Mouse (Mus musculus) CH12F3 (cell line): ENCODE data around the gene 1700037H04Rik.

ENCODE experiments used
- in situ Hi-C: fragments of 300-500 bp; cut with MboI; formaldehyde crosslinking; loops from 2 replicates; pipeline ENCODE4 v1.14.3; 2020; ENCODE audit warnings: low sequenced_read_pairs

Gene 1700037H04Rik

GRCm38 (mm10) chr2:131179246-131179886 lies 19.5 kb upstream of the 1700037H04Rik start:
- in situ Hi-C loops = no loop called here

DNA sequence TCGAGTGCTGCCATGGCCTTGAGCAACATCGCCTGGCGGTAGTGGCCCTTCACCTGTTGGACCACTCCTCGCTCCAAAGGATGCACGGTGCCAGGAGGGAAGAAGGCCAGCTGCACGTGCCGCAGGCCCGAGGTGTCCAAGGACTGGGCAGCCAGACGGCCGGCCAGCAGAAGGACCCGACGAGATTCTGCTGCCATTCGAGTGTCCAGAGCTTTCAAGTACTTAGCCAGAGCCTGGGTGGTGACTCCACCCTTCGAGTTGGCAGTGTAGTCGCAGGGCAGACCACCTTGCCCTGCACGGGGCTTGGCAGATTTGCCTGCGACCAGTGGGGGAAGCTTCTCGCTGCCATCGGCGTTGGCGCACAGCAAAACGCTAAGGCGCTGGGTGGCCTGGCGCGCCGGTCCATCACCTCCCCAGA lies 19.0 kb upstream of the 1700037H04Rik start:
- in situ Hi-C loops = no loop called here

GRCm38 (mm10) chr2:131177932-131178331 lies 18.1 kb upstream of the 1700037H04Rik start:
- in situ Hi-C loops = no loop called here

DNA sequence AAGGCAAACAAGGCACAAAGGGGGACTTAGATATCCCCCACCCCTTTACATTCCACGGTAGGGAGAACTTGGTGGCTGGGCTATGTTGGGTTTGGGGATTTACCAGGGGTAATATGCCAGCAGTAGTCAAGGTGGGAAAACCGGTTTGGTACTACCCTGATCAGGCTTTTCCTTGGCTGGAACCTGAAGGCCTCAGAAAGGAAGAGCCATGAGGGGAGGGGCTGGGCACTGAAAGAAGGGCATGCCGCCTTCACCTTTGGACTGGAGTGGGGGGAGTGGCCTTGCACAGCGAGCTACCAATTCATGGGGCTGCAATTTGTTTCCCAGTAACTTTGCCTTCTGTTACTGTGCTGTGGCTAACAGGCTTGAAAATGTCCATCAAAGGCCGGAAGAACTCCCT lies 16.6 kb upstream of the 1700037H04Rik start:
- in situ Hi-C loops = no loop called here

DNA sequence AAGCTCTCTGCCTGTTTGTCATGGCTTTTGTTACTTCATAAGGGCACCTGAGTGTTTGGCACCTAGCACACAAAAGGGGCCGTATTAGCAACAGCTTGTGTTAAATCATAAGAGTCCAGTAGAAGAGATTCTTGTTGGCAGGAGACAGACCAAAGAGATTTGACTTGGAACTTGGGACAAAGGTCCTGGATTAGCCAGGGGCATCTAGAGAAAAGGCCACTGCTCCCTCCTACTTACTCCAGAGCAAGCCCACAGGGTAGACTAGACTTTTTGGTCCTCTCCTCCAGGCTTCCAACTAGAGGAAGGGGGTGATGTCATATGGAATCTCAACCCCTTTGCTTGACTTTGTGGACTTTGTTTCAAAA lies 16.0 kb upstream of the 1700037H04Rik start:
- in situ Hi-C loops = no loop called here

GRCm38 (mm10) chr2:131175286-131175944 lies 15.5 kb upstream of the 1700037H04Rik start:
- in situ Hi-C loops = no loop called here

DNA sequence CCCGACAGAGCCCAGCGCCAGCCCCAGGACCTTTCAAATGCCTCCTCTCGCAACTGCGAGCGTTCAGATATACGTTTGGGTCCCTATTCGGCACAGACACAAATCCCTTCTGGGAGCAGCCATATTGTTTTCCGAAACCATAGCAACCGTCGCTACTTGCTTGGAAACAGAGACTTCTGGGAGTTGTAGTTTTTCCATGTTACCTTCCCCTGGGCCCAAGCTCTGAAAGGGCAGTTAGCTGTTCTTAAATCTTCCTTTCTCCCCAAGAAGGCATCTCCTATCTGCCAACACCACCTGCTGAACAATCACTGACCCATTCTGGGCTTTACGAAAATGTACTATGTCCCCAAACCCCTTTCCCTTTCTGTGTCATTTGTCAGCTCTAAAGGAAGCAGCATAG lies 14.8 kb upstream of the 1700037H04Rik start:
- in situ Hi-C loops = no loop called here

GRCm38 (mm10) chr2:131172322-131172721 lies 12.4 kb upstream of the 1700037H04Rik start:
- in situ Hi-C loops = no loop called here

DNA sequence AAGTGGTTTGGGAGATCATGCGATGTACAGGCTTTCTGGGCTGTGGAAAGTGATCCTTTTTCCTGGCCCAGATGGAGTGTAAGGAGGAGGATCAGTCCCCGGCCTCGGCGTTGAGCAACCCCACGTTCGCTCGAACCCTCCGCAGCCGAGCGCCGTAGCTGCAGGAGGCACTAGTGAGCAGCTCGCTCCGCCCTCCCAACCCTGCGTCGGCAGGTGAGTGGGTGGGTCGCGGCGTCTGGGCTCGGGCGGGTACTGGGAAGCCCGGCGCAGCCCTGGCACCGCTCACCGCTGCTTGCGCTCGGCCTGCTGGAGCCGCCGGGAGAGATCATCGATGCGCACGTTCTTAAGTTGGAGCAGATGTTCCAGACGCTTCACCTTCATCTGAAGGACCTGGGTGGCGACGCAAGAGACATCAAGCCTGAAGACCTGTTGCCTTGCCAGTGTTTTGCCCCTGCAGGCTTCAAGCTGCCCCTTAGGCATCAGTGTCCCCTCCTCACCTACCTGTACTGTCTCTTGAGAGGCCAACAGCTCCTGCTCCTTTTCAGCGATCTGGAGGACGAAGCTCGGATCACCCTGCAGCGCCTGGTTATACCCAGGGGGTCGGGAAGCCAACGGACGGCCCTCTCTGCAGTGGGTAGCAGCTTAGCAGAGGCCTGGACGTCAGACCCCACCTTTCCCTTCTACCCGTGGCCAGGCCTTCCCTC lies 11.7 kb upstream of the 1700037H04Rik start:
- in situ Hi-C loops = no loop called here

DNA sequence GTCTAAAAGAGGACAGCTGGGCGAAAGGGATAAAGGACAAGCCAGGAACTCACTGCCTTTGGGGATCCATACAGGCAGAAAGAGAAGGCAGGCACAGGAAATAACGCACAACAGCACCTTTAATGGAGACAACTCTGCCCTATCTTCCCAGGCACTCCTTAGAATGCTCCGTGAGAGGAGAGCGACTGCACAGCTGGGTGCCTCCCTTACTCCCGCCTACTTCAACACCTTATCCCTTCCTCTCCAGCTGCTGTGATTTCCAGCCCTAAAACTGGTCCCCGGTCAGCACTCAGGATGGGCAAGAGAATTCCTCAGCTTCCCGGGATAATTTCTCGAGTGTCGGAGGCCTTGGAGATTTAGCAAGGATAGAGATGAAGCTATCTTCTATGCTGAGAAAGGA lies 11.1 kb upstream of the 1700037H04Rik start:
- in situ Hi-C loops = no loop called here

GRCm38 (mm10) chr2:131168914-131169313 lies 9.0 kb upstream of the 1700037H04Rik start:
- in situ Hi-C loops = no loop called here

DNA sequence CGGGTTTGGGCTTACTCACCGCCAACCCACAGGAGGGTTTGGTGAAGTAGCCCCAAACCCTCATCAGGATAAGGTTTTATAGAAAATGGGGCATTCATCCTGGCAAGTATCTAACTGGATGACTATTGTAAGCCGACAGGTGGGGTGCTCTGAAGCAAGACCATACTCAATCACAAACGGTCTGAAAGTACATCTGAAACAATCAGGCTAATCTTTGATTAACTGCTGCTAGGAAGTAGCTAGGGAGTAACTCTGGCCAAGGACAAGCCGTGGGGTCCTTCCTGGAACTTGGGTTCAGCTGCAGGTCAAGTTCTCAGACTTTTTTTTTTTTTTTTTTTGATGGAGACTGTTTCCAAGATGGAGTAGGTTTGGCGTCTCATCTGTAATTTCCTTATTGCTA lies 8.1 kb upstream of the 1700037H04Rik start:
- in situ Hi-C loops = no loop called here

DNA sequence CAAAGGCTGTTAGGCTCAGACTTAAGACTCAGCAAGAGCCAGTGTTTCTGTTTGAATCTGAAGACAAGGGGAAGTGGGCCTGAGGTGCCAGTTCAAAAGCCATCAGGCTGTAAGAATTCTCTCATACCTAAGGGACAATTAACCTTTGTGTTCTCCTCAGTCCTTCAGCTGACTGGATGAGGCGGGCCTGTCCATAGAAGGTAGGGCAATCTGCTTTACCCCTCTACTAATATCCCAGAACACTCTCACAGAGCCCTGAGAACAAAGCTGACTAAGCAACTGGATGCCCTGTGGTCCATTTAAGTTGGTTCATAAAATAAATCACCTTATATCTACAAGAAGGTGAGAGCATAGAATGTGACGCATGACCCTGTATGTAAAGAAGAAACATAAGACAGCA lies 6.3 kb upstream of the 1700037H04Rik start:
- in situ Hi-C loops = no loop called here

DNA sequence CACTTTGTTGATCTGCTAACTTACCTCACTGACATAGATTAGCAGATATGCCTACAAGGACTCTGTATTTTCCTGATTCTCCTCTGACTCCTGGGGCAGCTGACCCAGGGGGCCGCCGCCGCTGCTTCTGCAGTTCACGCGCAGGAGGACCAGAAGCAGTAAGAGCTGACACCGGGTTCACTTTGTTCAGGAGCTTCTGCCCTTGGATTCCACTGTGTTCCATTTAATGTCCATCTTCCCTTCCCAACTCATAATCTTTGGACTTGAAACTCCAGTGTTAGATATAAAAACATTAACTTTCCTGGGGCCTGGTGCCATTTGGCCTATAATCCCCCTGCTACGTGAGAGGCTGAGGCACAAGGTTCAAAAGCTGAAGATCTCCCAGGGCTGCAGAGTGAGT lies 4.0 kb upstream of the 1700037H04Rik start:
- in situ Hi-C loops = no loop called here

GRCm38 (mm10) chr2:131160671-131161111 lies 810 bp upstream of the 1700037H04Rik start:
- in situ Hi-C loops = no loop called here

DNA sequence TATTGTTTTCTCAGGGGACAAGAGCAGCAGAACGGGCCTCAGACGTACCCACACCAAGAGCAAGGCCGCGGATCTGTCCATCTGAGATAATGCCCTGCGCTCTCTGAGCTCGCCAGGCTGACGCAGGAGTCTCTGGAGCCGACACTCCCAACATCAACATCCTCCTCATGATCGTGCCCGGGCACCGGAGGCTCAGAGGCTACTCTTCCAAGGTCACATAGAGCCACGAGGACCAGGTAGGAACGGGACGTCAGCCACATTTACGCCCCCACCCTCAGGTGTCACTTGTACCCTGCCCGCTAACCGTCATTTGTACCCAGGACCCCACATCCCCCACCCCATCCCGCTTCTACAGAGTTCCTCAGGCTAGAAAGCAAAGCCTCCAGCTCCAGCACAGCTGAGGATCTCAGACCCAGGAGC lies 380 bp downstream of the 1700037H04Rik start:
- in situ Hi-C loops = no loop called here

DNA sequence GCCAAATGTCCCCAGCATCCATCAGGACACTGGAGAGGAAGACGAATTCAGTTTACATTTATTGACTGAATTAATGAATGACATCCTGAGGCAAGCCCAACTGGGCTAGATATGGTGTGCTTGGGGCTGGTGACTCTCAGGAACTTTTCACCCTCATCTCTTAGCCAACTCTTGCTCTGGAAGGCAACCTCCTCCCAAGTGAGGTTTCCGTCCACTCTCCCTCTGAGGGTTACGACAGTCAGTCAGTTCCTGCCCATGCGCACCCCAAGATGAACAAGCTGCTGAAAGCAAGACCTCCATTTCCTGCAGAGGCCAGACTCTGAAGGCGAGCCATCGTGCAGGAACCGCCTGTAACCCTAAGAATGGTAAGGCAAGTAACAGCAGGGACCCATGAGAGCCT lies 2.9 kb downstream of the 1700037H04Rik start:
- in situ Hi-C loops = no loop called here

DNA sequence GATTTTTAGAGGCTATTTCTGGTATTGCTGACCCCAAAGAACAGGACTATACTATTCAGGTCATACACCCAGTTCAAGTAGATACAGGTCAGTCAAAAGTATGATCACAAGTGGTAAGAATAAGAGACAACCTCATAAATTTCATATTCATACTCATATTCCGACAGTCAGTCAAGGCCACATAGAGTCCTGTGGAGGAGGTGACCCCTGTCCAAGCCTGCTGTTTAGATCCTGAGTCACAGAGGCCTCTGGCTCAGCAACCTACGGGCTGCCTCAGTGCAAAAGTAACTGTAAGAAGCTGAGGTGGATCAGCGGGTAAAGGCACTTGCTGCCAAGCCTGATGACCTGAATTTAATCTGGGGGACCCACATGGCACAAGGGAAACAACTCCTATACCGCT lies 5.8 kb downstream of the 1700037H04Rik start:
- in situ Hi-C loops = no loop called here

- in situ Hi-C loops = no loop called here
These were observed 7.6 kb downstream of the 1700037H04Rik start for GRCm38 (mm10) chr2:131152166-131152730.

- in situ Hi-C loops = no loop called here
These were observed 10.7 kb downstream of the 1700037H04Rik start for GRCm38 (mm10) chr2:131149254-131149578.

DNA sequence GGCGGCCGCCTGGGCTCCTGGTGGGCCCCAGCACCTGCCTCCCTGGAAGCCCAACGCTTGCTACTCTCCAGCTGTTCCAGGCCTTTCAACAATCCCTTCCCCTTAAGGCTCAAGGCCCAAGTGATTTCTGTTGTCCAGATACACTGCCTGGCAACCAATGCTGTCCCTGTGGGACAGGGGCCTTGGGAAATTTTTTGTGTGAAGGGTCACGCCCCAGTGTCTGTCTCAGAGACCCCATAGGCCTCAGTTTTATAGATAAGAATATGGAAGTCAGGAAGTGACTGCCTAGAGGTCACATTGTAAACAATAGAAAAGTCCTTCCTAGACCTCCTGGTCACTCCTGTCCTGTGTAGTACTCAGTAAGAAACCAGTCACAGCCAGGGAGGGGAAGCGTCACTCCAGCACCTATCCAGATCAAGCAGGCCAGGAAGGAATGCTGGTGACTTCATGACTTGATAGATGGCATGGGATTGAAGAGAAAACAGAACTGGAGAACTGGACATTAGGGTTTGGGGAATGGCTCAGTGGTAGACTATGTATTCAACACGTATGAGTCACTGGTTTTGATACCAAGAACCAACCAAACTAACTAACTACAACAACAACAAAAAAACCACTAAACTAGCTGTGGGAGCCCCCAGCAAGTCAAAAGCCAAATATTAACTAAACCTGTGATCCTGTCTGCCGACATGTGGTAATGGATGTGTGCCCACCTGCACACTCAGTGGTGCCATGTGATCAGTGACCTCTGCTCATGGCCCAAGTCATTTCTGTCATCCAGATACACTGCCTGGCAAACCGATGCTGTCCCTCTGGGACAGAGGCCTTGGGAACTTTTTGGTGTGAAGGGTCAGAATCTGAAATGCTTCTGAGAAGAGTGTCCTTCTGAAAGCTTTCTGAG lies 11.3 kb downstream of the 1700037H04Rik start:
- in situ Hi-C loops = no loop called here
